Mouse (Mus musculus): ENCODE measurements at regions not wholly inside any gene's neighbourhood (a gene's known extent, or its start where the extent isn't known, plus 50 kb on each side); places are given as distances from the start of the nearest gene placed in this dataset.

- no peak for ATAC-seq (replicated peaks; ENCODE audit: poor library complexity, severe bottlenecking)
Measured at GRCm38 (mm10) chr3:82781464-82781863, 94.8 kb downstream of the Rbm46 start.

DNA sequence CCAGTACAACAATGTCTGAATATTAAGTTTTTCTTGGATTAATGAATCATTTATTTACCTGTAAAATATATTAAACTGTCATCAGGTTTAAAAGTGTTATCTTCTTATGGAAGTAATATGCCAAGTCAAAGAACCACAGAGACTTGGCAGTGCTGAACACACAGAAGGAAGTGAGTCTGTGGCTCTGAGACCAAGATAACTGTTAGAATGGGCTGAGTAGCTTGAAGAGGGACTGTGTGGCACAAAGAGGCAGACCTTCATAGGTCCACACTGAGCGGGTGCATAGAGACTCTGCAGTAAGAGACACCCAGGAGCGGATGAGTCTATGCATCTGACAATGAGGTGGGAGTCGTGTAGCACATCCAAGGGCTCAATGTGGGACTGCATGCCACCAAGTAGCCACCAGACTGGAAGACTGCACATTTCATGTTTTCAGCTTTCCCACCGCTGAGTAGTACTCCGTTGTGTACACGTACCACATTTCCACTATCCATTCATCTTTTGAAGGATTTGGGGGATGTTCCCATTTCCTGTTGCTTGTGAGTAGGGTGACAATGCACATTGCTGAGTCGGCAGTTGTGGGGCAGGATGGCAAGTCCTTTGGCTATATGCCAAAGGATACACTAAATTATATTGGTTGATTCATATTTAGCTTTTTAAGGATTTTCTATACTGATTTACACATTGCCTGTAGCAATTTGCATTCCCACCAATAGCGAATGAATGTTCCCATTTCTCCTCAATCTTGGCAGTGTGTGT, 105.6 kb downstream of the Rbm46 start:
- ATAC-seq (replicated peaks; ENCODE audit: poor library complexity, severe bottlenecking): no peak

- no peak for ATAC-seq (replicated peaks; ENCODE audit: poor library complexity, severe bottlenecking)
Measured at GRCm38 (mm10) chr3:82767484-82767883, 108.8 kb downstream of the Rbm46 start.

- no peak for ATAC-seq (replicated peaks; ENCODE audit: poor library complexity, severe bottlenecking)
Measured at GRCm38 (mm10) chr3:82759946-82760345, 116.3 kb downstream of the Rbm46 start.

DNA sequence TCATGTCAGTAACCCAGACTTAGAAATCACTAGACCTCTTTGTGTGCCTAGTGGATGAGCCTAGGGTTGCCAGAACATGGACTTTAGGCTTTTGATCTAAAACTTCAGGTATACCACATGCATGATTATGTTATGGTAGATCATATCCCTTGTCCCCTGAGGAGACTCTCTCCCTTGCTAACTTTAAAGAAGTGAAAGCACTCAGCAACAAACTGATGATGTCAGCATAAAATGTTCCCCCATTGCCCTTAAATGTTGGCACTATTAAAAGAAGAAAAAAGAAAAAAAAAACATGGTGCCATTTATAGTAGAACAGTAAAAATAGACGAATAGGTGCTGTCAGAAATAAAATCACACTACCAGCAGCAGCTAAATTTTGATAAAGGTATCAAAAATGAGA, 117.3 kb downstream of the Rbm46 start:
- no peak for ATAC-seq (replicated peaks; ENCODE audit: poor library complexity, severe bottlenecking)

DNA sequence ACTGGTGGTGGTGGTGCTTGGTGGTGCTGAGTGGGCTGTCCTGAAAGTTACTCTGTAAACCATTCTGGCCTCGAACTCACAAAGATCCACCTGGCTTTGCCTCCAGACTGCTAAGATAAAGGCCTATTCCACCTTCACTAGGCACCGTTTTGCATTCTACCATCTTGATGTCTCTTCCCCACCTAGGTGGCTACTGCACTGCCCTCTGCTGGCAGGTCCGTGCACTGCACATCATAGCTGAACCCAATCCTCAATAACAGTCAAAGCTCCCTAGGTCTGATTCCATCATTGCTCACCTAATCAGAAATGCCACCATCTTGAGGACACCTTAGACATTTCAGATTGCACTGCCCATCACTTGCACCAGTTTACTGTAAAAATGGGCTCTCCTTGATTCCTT, 150.7 kb downstream of the Rbm46 start:
- peak; percentile 77 for ATAC-seq (replicated peaks; ENCODE audit: poor library complexity, severe bottlenecking)

DNA sequence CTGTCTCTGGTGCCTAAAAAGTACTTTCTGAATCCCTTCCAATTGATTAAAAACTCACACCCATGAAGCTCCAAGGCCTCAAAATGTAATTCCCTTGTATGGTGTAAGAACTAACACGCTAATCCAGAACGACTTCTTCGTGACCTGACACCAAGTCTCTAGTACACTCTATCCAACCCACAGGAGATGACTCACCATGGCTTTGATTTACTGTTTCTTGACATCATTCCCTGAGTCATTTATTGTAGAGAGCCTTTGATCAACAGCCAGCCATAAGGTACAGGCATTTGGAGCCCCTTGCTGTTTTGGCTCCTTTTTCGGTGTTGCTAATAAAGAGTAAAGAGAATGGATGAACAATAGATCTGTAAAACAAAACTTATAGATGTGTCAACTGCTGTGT, 159.7 kb upstream of the Npy2r start:
- ATAC-seq (replicated peaks; ENCODE audit: poor library complexity, severe bottlenecking): no peak

DNA sequence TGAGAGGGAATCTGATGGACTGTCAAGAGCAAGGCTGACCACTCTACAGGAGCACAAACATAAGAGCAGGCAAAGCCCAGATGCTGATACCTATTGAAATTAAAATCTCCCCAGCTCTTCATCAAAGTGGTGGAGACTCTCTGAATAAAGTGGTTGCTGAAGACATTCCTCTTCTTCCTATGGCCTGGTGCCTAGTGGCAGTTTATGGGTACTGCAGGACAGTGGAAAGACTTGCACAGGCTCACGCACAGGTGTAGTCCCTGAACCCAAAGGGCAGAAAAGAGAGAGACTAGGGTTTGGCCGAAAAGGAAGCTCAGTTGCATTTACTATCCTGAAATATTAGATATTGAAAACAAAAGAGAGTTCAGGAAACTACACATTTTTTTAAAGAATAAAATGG, 144.2 kb upstream of the Npy2r start:
- no peak for ATAC-seq (replicated peaks; ENCODE audit: poor library complexity, severe bottlenecking)

GRCm38 (mm10) chr3:82656159-82656874, 108.4 kb upstream of the Npy2r start:
- ATAC-seq (replicated peaks; ENCODE audit: poor library complexity, severe bottlenecking): no peak

DNA sequence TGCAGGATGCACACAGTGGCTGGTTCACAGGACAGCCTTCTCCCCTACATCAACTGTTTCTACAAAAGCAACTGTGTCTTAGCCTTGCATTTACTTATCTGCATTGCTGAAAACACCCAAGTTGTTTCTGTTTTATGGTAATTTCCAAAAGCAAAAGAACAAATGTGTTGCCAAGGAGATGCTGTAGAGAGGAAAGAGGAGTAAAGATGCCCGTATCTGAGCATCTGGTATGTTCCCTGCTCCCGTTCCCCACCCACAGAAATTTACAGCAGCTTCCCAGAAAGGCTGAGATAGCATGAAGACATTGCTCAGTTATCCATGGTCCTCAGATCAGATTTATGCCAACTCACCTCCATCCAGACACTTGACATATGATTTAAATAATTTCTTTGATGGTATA, 104.5 kb upstream of the Npy2r start:
- no peak for ATAC-seq (replicated peaks; ENCODE audit: poor library complexity, severe bottlenecking)

- no peak for ATAC-seq (replicated peaks; ENCODE audit: poor library complexity, severe bottlenecking)
Measured at GRCm38 (mm10) chr3:82640052-82640451, 92.2 kb upstream of the Npy2r start.

GRCm38 (mm10) chr3:82636666-82637065, 88.8 kb upstream of the Npy2r start:
- no peak for ATAC-seq (replicated peaks; ENCODE audit: poor library complexity, severe bottlenecking)

- no peak for ATAC-seq (replicated peaks; ENCODE audit: poor library complexity, severe bottlenecking)
Measured at GRCm38 (mm10) chr3:82620418-82621003, 72.6 kb upstream of the Npy2r start.

DNA sequence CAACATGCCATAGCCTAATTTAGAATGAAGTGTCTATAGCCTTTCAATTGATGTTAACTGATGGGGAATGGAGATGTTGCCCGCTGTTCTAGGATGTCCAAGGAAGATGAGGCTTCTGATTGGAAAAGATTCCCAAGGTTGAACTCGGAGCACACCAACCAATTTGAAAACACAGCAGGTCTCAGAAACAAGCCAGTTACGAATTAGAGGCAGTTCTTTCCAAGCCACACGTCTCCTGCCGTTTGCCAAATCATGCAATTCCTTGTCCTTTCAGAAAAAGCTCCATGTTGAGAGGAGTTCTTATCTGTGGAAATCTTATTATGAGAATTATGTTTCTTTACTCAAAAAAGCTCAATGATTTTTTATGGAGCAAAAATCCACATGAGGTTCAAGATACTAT, 71.5 kb upstream of the Npy2r start:
- ATAC-seq (replicated peaks; ENCODE audit: poor library complexity, severe bottlenecking): no peak

DNA sequence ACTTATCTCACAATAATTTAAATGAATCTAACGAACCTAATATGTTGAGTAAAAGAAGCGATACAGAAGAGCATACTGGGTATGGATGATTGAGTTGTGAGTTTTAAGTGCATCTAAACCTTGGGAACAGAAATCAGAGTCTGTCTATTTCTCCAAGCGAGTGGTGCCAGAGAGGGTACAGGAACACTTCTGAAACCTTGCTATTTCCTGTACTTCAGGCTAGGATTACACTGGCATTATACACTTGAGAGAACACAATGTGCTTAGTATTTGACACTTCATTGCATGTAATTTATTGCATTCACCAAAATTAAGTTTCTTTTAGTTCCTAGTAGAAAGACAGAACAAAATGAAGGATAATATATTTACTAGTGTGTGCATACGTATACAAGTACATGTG, 54.0 kb upstream of the Npy2r start:
- ATAC-seq (replicated peaks; ENCODE audit: poor library complexity, severe bottlenecking): no peak

- ATAC-seq (replicated peaks; ENCODE audit: poor library complexity, severe bottlenecking): no peak
Measured at GRCm38 (mm10) chr3:82598656-82599055, 50.8 kb upstream of the Npy2r start.
